Mouse (Mus musculus) heart, adult 2 months (tissue): ENCODE data around the gene Mfap1a. TPM values are rescaled to one million over a fixed set of nuclear protein-coding genes. Genes with fewer than 3 reads are reported as not detected.
A peak's percentile ranks its signal among the peaks of the same experiment; 100 is the strongest.

Experiments used
- DNase-seq, 2 experiments: peaks; one replicate each; pipeline ENCODE4 v3.0.0; 2021
- H3K27ac ChIP-seq: fragments of 200-600 bp; 2 replicates; pipeline ENCODE4 v1.8.1; 2022
- H3K27me3 ChIP-seq: fragments of 200-500 bp; 2 replicates; pipeline ENCODE4 v1.6.1; 2012; ENCODE audit warnings: mild to moderate bottlenecking, low read length, inconsistent platforms, mixed read lengths; ENCODE audit not compliant: control insufficient read depth, insufficient read depth
- H3K36me3 ChIP-seq: fragments of 200-500 bp; 2 replicates; pipeline ENCODE4 v1.6.1; 2012; ENCODE audit warnings: low read length, inconsistent platforms; ENCODE audit not compliant: control insufficient read depth, insufficient read depth
- H3K4me1 ChIP-seq: fragments of 200-500 bp; 2 replicates; pipeline ENCODE4 v1.6.1; 2011; ENCODE audit warnings: low read length; ENCODE audit not compliant: control insufficient read depth, insufficient read depth
- H3K4me3 ChIP-seq: fragments of 200-600 bp; 2 replicates; pipeline ENCODE4 v1.8.1; 2022
- H3K79me2 ChIP-seq: fragments of 200-500 bp; replicated peaks from 2 replicates; pipeline ENCODE4 v1.6.1; 2012; ENCODE audit warnings: mild to moderate bottlenecking, inconsistent platforms, low read length, moderate library complexity, mixed read lengths; ENCODE audit not compliant: control insufficient read depth, insufficient read depth
- H3K9ac ChIP-seq: fragments of 200-500 bp; 2 replicates; pipeline ENCODE4 v1.6.1; 2012; ENCODE audit warnings: low read depth, mild to moderate bottlenecking, control low read depth, inconsistent platforms, low read length, mixed read lengths
- CTCF ChIP-seq: fragments of 200-600 bp; IDR thresholded peaks from 2 replicates; pipeline ENCODE4 v1.8.1; 2022; ENCODE audit warnings: antibody characterized with exemption, mild to moderate bottlenecking, moderate library complexity
- EP300 ChIP-seq: fragments of 200-500 bp; IDR thresholded peaks from 2 replicates; pipeline ENCODE4 v1.6.1; 2011; ENCODE audit warnings: low read depth, low read length, control low read depth; ENCODE audit not compliant: insufficient read depth
- POLR2A ChIP-seq: fragments of 200-500 bp; IDR thresholded peaks from 2 replicates; pipeline ENCODE4 v1.6.1; 2011; ENCODE audit warnings: mild to moderate bottlenecking, low read depth, low read length, control low read depth; ENCODE audit not compliant: insufficient read depth
- WGBS: fragments of 180-500 bp; shearing (Covaris S2); methylation state at CpG from one replicate; pipeline ENCODE4 v1.1.7; 2018; 5-methylcytosine and 5-hydroxymethylcytosine counted together
- intact Hi-C: fragments of 180-260 bp; cut with DNase I; formaldehyde crosslinking; loops from one replicate; pipeline ENCODE4 v1.15.1; 2025
- microRNA-seq, 2 experiments: library from miRNA; unstranded; fragments of <30 nt; microRNA quantifications; one replicate each; pipeline ENCODE4 v1.2.0; 2021
- polyA plus RNA-seq: library from polyadenylated mRNA; depleted of rRNA; stranded (reverse); fragments of >200 nt; gene quantifications from 2 replicates; pipeline ENCODE4 v1.2.3, GENCODE M21; 2012; rRNA removed
- total RNA-seq, 2 experiments: library from RNA; stranded (reverse); gene quantifications; 2 replicates each; pipeline ENCODE4 v1.2.3; 2021

Gene Mfap1a
- total and polyA plus RNA-seq, 3 experiments: 5.0 to 33.1 (median 30.5) TPM

DNA sequence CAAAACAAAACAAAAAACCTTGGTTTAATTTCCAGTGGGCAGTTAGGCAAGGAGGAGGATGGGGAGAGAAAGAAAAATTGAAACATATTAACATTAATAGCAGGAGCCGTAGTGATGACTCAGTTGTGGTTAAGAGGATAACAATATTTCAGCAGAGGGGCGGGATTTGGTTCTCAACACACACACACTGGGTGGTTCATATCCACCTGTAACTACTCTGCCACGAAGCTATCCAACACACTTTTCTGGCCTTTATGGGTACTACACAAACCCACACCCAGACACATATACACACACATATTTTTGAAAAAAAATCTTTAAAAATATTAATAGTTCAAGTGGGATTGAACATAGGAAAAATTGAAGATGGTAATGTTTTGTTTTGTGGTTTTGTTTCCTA, 59.5 kb downstream of the Mfap1a start:
- DNase-seq: no peak
- Histone ChIP-seq H3K4me3 (no peak overlapping the region), H3K79me2 (peaks cover 4% of the 10 kb centered on the region), H3K36me3 (peaks cover 8% of the 10 kb centered on the region), H3K27ac (no peak overlapping the region), H3K9ac (no peak overlapping the region), H3K4me1 (peaks cover 1% of the 10 kb centered on the region), H3K27me3 (no peaks in the 10 kb centered on the region)
- intact Hi-C loops: loop anchor here (2.0 kb wide), 1 partner anchor 32 kb away; no protein-coding TSS in a partner anchor
- 93% methylated on average over 3 of the region's 3 CpGs for WGBS
- no peak for TF ChIP-seq CTCF
- TF ChIP-seq POLR2A: no peak
- TF ChIP-seq EP300: no peak

DNA sequence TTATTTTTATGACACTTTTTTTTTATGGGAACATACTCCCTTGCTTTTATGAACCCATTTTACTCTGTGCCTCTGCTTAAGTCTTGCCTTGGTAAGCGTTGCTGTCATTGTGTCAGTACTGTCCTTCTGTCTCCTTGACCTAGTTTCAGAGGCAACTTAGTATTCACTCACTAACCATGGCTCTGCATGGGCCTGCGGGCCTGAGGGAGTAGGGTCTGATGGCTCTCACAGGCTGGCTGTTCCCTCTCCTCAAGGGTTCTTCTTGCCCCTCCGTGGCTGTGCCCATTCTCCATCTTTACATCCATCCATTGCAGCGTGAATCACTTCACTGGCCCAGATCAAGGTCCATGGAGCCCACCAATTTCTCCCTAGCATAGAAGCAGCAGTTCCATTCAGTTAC, 60.0 kb downstream of the Mfap1a start:
- Histone ChIP-seq H3K4me3 (no peak overlapping the region), H3K9ac (no peak overlapping the region), H3K4me1 (peaks cover 3% of the 10 kb centered on the region), H3K27me3 (no peaks in the 10 kb centered on the region), H3K36me3 (peaks cover 7% of the 10 kb centered on the region), H3K27ac (no peak overlapping the region), H3K79me2 (peaks cover 4% of the 10 kb centered on the region)
- no peak for TF ChIP-seq POLR2A
- no peak for TF ChIP-seq CTCF
- no peak for TF ChIP-seq EP300
- no peak for DNase-seq
- WGBS: 86% methylated on average over 4 of the region's 4 CpGs
- intact Hi-C loops: loop anchor here (2.0 kb wide), 1 partner anchor 32 kb away; no protein-coding TSS in a partner anchor

DNA sequence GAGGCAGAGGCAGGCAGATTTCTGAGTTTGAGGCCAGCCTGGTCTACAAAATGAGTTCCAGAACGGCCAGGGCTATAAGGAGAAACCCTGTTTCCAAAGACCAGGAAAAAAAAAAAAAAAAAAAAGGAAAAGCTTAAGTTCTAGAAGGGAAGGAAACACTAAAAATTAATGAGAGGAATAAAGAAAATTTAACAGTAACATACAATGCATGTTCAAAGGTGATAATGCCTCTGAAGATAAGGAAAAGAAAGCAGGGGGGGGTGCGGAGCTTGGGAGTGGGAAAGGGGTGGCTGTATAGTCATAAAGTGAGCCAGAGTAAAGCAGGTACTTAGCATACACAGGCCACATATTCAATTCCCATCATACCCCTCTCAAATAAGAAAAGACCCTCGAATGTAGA, 61.3 kb downstream of the Mfap1a start:
- TF ChIP-seq POLR2A (no peak), EP300 (no peak), CTCF (no peak)
- Histone ChIP-seq H3K27me3 (no peaks in the 10 kb centered on the region), H3K36me3 (no peaks in the 10 kb centered on the region), H3K4me3 (no peak overlapping the region), H3K79me2 (peaks cover 4% of the 10 kb centered on the region), H3K27ac (no peak overlapping the region), H3K4me1 (peaks cover 2% of the 10 kb centered on the region; the same call in 1 of the 2 replicates), H3K9ac (no peak overlapping the region)
- intact Hi-C loops: no loop called here
- no peak for DNase-seq
- whole genome bisulfite sequencing: 86% methylated on average over 3 of the region's 3 CpGs

DNA sequence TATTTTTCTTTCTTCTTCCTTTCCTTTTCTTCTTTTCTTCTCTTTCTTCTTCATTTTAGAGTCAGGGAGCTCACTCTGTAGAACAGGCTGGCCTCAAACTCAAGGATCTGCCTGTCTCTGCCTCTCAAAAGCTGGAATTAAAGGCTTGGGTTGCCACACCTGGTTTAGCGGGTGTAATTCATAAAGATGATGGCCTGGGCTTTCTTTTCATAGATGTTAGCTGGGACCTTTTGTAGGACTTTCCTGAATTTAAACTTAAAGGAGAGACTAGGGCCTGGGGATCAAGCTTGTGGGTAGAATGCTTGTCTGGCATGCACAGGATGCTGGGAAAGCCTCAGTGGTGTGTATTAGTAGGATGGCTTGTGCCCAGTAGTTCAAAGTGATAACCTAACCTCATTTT, 62.3 kb downstream of the Mfap1a start, which contains the start of gene Ell3:
Gene Ell3 (minus strand): TSS at position 101 of the 400 bp plus-strand sequence.
- no peak within 1 kb of the TSS for H3K9ac ChIP-seq
- H3K79me2 ChIP-seq: no peaks in the 10 kb centered on the region
- intact Hi-C loops: no loop called here

GRCm38 (mm10) chr2:121443068-121443349, 63.5 kb downstream of the Mfap1a start:
- intact Hi-C loops: no loop called here
- no peak for TF ChIP-seq EP300
- TF ChIP-seq POLR2A: no peak
- no peak for TF ChIP-seq CTCF
- peak overlapping the region; percentile 51 for H3K4me3 ChIP-seq
- 23% methylated on average over 8 of the region's 8 CpGs for WGBS
- peaks cover 2% of the 10 kb centered on the region; the same call in 1 of the 2 replicates for H3K4me1 ChIP-seq
- no peak overlapping the region for H3K9ac ChIP-seq
- no peaks in the 10 kb centered on the region for H3K79me2 ChIP-seq
- DNase-seq: no peak
- no peak overlapping the region for H3K27ac ChIP-seq
- no peaks in the 10 kb centered on the region for H3K27me3 ChIP-seq
- H3K36me3 ChIP-seq: no peaks in the 10 kb centered on the region; the same call in 1 of the 2 replicates

More for the DNA sequence above, 62.3 kb downstream of the Mfap1a start, which contains the start of gene Ell3:
- no peak within 1 kb of the TSS for H3K27ac ChIP-seq
- no peaks in the 10 kb centered on the region for H3K36me3 ChIP-seq
- H3K4me3 ChIP-seq: no peak within 1 kb of the TSS; the same call in 1 of the 2 replicates
- no peaks in the 10 kb centered on the region for H3K27me3 ChIP-seq
- peaks cover 2% of the 10 kb centered on the region; the same call in 1 of the 2 replicates for H3K4me1 ChIP-seq
- WGBS: 98% methylated on average over 1 of the region's 1 CpGs
- DNase-seq: no peak
- TF ChIP-seq CTCF (no peak), EP300 (no peak), POLR2A (no peak)

DNA sequence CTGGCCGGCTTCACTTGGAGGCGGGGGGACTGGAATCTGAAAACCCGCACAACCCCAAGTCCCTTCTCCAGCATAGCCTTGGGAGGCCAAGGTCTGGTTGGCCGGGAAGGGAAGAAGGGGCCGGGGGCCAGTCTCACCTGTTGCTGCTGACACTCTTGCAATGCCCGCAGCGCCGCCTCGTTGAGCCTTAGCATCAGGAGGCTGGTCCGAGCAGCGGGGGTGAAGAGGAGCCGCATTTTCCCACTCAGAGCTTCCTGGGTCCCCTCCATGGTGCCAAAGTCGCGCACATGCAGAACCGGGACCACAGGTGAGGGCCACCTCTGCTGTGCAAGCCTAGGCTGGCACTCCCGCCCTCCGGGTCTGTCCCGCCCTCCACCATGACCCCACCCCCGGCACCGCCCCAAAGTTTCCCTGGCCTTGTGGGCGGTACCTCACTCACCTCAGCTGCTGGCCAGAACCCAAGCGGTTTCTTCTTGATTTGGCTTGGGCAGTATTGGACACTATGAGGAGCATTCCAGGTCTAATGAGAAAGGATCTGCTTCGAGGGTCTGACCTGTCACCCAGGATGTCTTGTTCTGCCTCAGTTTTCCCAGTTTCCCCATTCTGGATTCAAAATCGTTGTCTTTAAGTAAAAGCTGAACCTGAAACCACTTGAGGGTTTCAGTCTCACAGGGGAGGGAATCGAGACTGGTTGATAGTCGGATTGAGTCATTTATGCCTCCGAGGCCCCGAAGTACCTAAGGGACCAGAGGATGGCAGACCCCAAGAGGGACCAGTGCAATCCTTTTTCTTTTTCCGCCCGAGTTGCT, 64.0 kb downstream of the Mfap1a start:
- Histone ChIP-seq H3K27me3 (no peaks in the 10 kb centered on the region), H3K4me3 (peak overlapping the region; percentile 51), H3K4me1 (peaks cover 2% of the 10 kb centered on the region; the same call in 1 of the 2 replicates), H3K79me2 (no peaks in the 10 kb centered on the region), H3K9ac (peak overlapping the region; percentile 18), H3K27ac (no peak overlapping the region; the same call in 1 of the 2 replicates), H3K36me3 (no peaks in the 10 kb centered on the region; the same call in none of the 2 replicates)
- DNase-seq: peak; percentile 76 to 78
- intact Hi-C loops: no loop called here
- WGBS: 2% methylated on average over 30 of the region's 30 CpGs
- TF ChIP-seq CTCF (no peak), EP300 (no peak), POLR2A (no peak)

Small RNAs within 50 kb of the gene (microRNA-seq; reads per million reads assigned to microRNA genes)
- 0 reads per million in 2 experiments for gene Gm22953

Other genes starting within 250 kb of the Mfap1a start
- 10 to 100 TPM; 28.3 to 29.4 TPM for gene Trp53bp1, start 235.3 kb downstream of the Mfap1a start, total RNA-seq
- 13.0 and 25.6 TPM in 2 replicates for gene Trp53bp1, start 235.3 kb downstream of the Mfap1a start, polyA plus RNA-seq
- 1 to 10 TPM; 4.4 to 5.8 TPM for gene Map1a, start 217.1 kb downstream of the Mfap1a start, total RNA-seq
- gene Map1a, start 217.1 kb downstream of the Mfap1a start, polyA plus RNA-seq: 3.1 and 4.3 TPM in 2 replicates
- gene Ppip5k1, start 151.3 kb downstream of the Mfap1a start, total RNA-seq: 10 to 100 TPM; 85.1 to 93.6 TPM
- gene Ppip5k1, start 151.3 kb downstream of the Mfap1a start, polyA plus RNA-seq: 44.3 and 65.0 TPM in 2 replicates
- gene Ckmt1, start 149.0 kb downstream of the Mfap1a start, total RNA-seq: 1 to 10 TPM; 1.0 to 2.1 TPM
- gene Ckmt1, start 149.0 kb downstream of the Mfap1a start, polyA plus RNA-seq: 4.7 and 5.3 TPM in 2 replicates
- not detected for gene Strc, start 119.5 kb downstream of the Mfap1a start, total RNA-seq
- gene Strc, start 119.5 kb downstream of the Mfap1a start, polyA plus RNA-seq: 0.09 and 0.10 TPM in 2 replicates
- gene Pdia3, start 92.9 kb downstream of the Mfap1a start, total RNA-seq: 100 to 1,000 TPM; 145 to 148 TPM
- gene Pdia3, start 92.9 kb downstream of the Mfap1a start, polyA plus RNA-seq: 76.0 and 96.6 TPM in 2 replicates
- gene Catsper2, start 92.9 kb downstream of the Mfap1a start, total RNA-seq: 1 to 10 TPM; 3.8 to 4.2 TPM
- gene Catsper2, start 92.9 kb downstream of the Mfap1a start, polyA plus RNA-seq: 3.4 and 4.3 TPM in 2 replicates
- gene Ell3, start 62.4 kb downstream of the Mfap1a start, total RNA-seq: under 1 TPM in 1 of 2 experiments, not detected in 1; 0.13 TPM
- 0.15 and 0.47 TPM in 2 replicates for gene Ell3, start 62.4 kb downstream of the Mfap1a start, polyA plus RNA-seq
- 100 to 1,000 TPM; 369 to 415 TPM for gene Serf2, start 57.5 kb downstream of the Mfap1a start, total RNA-seq
- 339 and 340 TPM in 2 replicates for gene Serf2, start 57.5 kb downstream of the Mfap1a start, polyA plus RNA-seq
- 10 to 100 TPM; 19.8 to 23.5 TPM for gene Hypk, start 53.4 kb downstream of the Mfap1a start, total RNA-seq
- gene Hypk, start 53.4 kb downstream of the Mfap1a start, polyA plus RNA-seq: 10.4 and 19.4 TPM in 2 replicates
- gene Serinc4, start 49.9 kb downstream of the Mfap1a start, total RNA-seq: not detected
- 0.09 and 0.21 TPM in 2 replicates for gene Serinc4, start 49.9 kb downstream of the Mfap1a start, polyA plus RNA-seq
- gene Mfap1b, start 32.6 kb downstream of the Mfap1a start, total RNA-seq: 10 to 100 TPM; 30.9 to 35.0 TPM
- 4.3 and 8.6 TPM in 2 replicates for gene Mfap1b, start 32.6 kb downstream of the Mfap1a start, polyA plus RNA-seq
- 1 to 10 TPM; 2.9 to 3.0 TPM for gene Wdr76, start 58 bp upstream of the Mfap1a start, total RNA-seq
- gene Wdr76, start 58 bp upstream of the Mfap1a start, polyA plus RNA-seq: 1.2 and 2.0 TPM in 2 replicates